Mouse (Mus musculus) layer of hippocampus, postnatal 25 days (tissue): Measurements from ENCODE around the gene Fadd. TPM values are rescaled to one million over a fixed set of nuclear protein-coding genes. Genes with fewer than 3 reads are reported as not detected.

Source experiments
- DNase-seq, 2 experiments: peaks; one replicate each; pipeline ENCODE4 v3.0.0; 2022; ENCODE audit warnings: mixed read lengths in 2 of 2, low spot score in 1 of 2; ENCODE audit errors: extremely low spot score in 1 of 2
- total RNA-seq, 2 experiments: library from RNA; stranded (reverse); gene quantifications; 2 replicates each; pipeline ENCODE4 v1.2.3; 2021

Fadd gene
- total RNA-seq, 2 experiments from 2014 or later = 2.0 to 2.2 TPM

DNA sequence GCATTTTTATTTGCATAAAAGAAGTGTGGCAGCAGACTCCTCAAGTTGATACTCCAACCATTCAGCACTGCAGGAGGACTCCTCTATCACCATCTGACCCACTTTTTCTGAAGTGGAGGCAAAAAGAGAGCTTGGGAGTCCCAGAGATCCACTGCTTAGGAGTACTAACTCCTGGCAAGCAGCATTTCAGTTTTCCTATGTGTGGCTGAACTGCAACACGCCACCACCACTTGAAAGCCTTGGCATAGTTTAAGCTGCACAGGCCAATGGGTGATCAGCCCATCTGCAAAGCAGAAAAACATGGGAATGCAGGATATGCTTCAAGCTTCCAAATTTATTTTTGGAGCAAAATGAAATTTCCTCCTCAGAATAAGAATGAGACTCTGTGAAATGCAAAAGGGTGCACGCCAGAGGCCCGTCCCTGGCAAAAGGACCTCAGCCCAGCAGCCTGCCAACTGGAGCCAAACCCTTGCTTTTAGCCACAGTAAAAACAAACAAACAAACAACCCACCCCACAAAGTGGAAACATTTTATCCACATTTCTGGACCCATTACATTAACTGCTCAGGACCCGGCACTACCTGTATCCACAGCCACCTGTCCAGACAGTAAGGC is 44.1 kb downstream of the Fadd start:
- no peak for DNase-seq

DNA sequence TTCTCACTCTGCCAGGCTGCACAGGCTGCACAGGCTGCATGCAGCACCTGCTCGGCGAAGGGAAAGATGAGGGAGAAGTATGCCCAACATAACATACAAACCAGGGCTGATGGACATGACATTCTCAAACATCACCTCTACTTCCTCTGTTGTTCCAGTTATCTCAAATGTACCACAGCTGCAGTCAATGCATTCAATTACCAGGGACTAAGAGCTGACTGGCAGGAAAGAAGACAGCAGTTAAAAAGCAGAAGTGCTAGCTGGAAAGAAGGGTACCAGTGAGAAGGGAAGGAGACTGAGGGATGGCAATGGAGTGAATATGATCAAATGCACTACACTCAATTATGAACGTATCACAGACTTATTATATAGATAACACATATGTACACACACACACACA is 45.9 kb downstream of the Fadd start:
- no peak for DNase-seq

DNA sequence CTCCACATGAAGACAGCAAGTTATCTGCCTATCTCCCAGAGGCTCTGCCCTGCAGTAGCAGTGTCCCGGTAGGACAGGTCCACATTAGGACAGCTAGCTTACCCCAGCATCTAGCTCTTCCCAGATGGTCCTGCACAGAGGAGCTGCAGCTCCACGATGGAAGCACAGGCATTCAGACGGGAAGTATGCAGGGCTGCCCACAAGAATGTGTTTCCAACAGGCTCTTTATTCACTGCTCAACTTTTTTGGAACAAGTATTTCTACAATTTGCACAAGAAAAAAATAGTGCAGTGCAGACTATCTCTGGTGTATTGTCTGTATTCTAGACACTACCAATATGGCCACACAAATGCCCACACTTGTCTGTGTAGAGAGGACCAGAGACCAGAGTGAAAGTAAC is 47.5 kb downstream of the Fadd start:
- DNase-seq = no peak

DNA sequence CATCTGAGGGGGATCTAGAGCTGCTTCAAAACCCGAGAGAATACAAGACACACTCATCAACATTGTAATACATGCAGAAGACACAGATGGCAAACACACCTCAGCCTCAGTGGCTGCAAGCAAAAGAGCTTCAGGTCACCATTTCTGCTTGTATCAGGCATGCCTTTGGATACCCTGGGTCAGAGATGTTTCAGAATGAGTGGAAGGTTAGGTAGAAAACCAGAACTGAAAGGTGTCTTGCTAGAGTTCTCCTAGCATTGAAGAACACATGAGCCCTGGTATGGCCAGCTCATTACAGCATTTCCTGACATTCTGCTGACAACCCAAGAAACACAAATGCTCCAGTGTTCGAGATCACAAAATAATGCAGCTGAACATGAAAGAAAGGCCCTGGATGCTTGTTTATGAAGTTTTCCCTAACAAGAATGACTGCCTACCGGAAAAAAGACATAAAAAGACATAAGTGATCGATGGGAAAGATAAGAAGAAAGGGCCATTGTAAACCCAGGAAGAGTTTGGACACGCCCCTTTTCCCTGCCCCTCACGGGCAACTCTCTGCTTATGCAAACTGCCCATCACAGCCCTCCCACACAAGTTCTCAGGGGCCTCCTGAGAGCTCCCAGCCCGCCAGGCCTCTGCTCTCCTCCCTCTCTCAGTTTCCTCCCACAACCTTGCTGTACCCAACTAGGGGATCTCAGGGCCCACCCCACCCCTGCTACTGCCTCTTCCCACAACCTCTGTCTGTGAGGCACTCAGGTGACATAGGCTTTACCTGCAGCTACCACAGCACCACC is 50.5 kb downstream of the Fadd start:
- DNase-seq = no peak

DNA sequence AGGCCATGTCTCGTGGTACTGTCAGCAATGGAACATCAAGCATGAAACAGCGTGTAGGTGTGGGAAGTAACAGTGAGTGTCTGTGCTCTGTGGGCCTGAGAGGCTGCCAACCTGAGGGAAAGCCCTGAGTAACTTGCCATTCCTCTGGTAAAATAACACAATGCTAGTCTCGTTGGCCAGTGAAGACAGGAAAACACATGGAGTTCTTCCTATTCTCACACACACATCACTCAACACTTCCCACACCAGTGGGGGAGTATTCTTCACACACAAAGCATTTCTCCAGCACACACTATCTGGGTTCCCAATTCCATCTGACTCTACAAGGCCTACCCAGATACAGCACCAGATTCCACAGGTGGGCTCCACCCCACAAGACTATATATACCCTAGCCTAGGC is 52.4 kb downstream of the Fadd start:
- no peak for DNase-seq

DNA sequence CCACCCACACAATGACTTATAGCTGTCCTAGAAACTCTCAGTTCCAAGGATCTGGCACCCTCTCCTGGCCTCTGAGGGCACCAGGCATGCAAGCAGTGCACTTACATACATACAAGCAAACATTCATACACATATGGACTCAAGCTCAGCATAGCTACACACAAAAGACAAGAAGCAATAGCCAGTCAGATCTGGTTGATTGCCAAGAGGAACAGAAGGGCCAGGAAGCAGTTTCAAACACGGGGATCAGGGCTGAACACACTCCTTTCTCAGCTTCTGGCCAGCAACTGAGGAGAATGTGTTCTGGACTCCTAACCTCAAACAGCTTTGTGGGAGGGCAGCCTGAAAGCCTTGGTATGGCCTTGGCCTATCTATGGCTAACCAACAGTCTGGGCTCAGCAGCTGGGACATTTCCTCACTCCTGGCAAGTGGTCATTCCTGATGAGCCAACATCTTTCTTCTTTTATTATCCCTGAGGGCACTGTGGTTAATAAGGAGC is 54.5 kb downstream of the Fadd start:
- DNase-seq = no peak

Other genes starting within 250 kb of the Fadd start
- 100 to 1,000 TPM; 173 to 198 TPM for gene Cttn, start 111.5 kb downstream of the Fadd start, total RNA-seq
- gene Ppfia1, start 28.7 kb downstream of the Fadd start, total RNA-seq = 10 to 100 TPM; 29.7 to 41.3 TPM
- gene Ano1, start 169.5 kb upstream of the Fadd start, total RNA-seq = 1 to 10 TPM; 2.4 to 4.6 TPM